Mouse (Mus musculus): ENCODE results near the gene Pparg. TPM values are rescaled to one million over a fixed set of nuclear protein-coding genes. Genes with fewer than 3 reads are reported as not detected.

Pparg gene
- total and polyA plus RNA-seq, 3 experiments = not detected

- no peak overlapping the region for H3K9ac ChIP-seq (ENCODE audit: insufficient read depth, low read depth)
- H3K27ac ChIP-seq (ENCODE audit: insufficient read depth, low read depth) = no peak overlapping the region
- TF ChIP-seq KAT2A (IDR thresholded peaks at IDR 0.05; ENCODE audit: insufficient replicate concordance, low read length) (no peak), MYC (IDR thresholded peaks at IDR 0.05; ENCODE audit: low read depth, low read length) (no peak), MAFK (IDR thresholded peaks at IDR 0.05; ENCODE audit: insufficient replicate concordance, low read length) (no peak), BHLHE40 (IDR thresholded peaks at IDR 0.05; ENCODE audit: low read depth, low read length) (no peak), ZC3H11A (IDR thresholded peaks at IDR 0.05; ENCODE audit: low read depth, low read length) (no peak), NRF1 (IDR thresholded peaks at IDR 0.05; ENCODE audit: low read depth, low read length) (no peak), JUN (IDR thresholded peaks at IDR 0.05; ENCODE audit: insufficient read depth, low read depth, low read length) (no peak), USF2 (conservative IDR thresholded peaks at IDR 0.05; ENCODE audit: low read depth, low read length) (no peak), HCFC1 (IDR thresholded peaks at IDR 0.05; ENCODE audit: low read depth, low read length) (no peak), RAD21 (IDR thresholded peaks at IDR 0.05; ENCODE audit: low read depth, low read length) (no peak), MAZ (IDR thresholded peaks at IDR 0.05; ENCODE audit: low read depth, low read length) (no peak), RCOR1 (conservative IDR thresholded peaks at IDR 0.05; ENCODE audit: low read depth, low read length) (no peak), GABPA (IDR thresholded peaks at IDR 0.05; ENCODE audit: insufficient replicate concordance, low read depth, low read length) (no peak), ETS1 (conservative IDR thresholded peaks at IDR 0.05; ENCODE audit: low read depth, low read length) (no peak)
- H3K27me3 ChIP-seq (replicated peaks) = no peaks in the 10 kb centered on the region
- H3K4me3 ChIP-seq (replicated peaks in 1 of 3; ENCODE audit: low read depth in 2 of 3, low read length in 2 of 3, poor library complexity in 1 of 3) = no peak overlapping the region
- H3K4me1 ChIP-seq (ENCODE audit: control insufficient read depth in 1 of 2, insufficient read depth in 2 of 2) = peaks cover 9 to 21% of the 10 kb centered on the region in 2 experiments; a peak in 3 of 4 replicates
- DNase-seq (ENCODE audit: extremely low read depth) = no peak
- no peaks in the 10 kb centered on the region for H3K36me3 ChIP-seq (replicated peaks in 1 of 2; ENCODE audit: control insufficient read depth in 1 of 2, insufficient read depth in 1 of 2, low read length in 1 of 2)
- no peak overlapping the region for H3K4me2 ChIP-seq (ENCODE audit: insufficient read depth, low read depth, poor library complexity, severe bottlenecking)
- peaks cover 4% of the 10 kb centered on the region for H3K9me3 ChIP-seq (replicated peaks; ENCODE audit: low read length)
- no peaks in the 10 kb centered on the region for H3K79me2 ChIP-seq (replicated peaks; ENCODE audit: control insufficient read depth, extremely low read depth, insufficient read depth, poor library complexity, severe bottlenecking)
- in situ Hi-C loops (cut with MboI; ENCODE audit: low pct_ligation_motif_present, low pct_unique_long_range_greater_than_20kb, low sequenced_read_pairs) = no loop called here
- dilution Hi-C loops (cut with MboI; ENCODE audit: extremely low pct_ligation_motif_present, extremely low pct_unique_long_range_greater_than_20kb, low sequenced_read_pairs) = no loop called here
These were observed 142.9 kb downstream of the Pparg start for GRCm38 (mm10) chr6:115503549-115504159.

- no peak overlapping the region for H3K4me3 ChIP-seq (replicated peaks in 1 of 3; ENCODE audit: low read depth in 2 of 3, low read length in 2 of 3, poor library complexity in 1 of 3)
- no peak overlapping the region for H3K27ac ChIP-seq (ENCODE audit: insufficient read depth, low read depth)
- dilution Hi-C loops (cut with MboI; ENCODE audit: extremely low pct_ligation_motif_present, extremely low pct_unique_long_range_greater_than_20kb, low sequenced_read_pairs) (no loop called here), in situ Hi-C loops (cut with MboI; ENCODE audit: low pct_ligation_motif_present, low pct_unique_long_range_greater_than_20kb, low sequenced_read_pairs) (no loop called here)
- no peaks in the 10 kb centered on the region for H3K36me3 ChIP-seq (replicated peaks in 1 of 2; ENCODE audit: control insufficient read depth in 1 of 2, insufficient read depth in 1 of 2, low read length in 1 of 2)
- no peak overlapping the region for H3K4me2 ChIP-seq (ENCODE audit: insufficient read depth, low read depth, poor library complexity, severe bottlenecking)
- no peaks in the 10 kb centered on the region for H3K27me3 ChIP-seq (replicated peaks)
- no peak for DNase-seq (ENCODE audit: extremely low read depth)
- H3K4me1 ChIP-seq (ENCODE audit: control insufficient read depth in 1 of 2, insufficient read depth in 2 of 2) = peaks cover 9 to 21% of the 10 kb centered on the region in 2 experiments; a peak in 3 of 4 replicates
- H3K9me3 ChIP-seq (replicated peaks; ENCODE audit: low read length) = peaks cover 7% of the 10 kb centered on the region
- no peak overlapping the region for H3K9ac ChIP-seq (ENCODE audit: insufficient read depth, low read depth)
- TF ChIP-seq ZC3H11A (IDR thresholded peaks at IDR 0.05; ENCODE audit: low read depth, low read length) (no peak), MAFK (IDR thresholded peaks at IDR 0.05; ENCODE audit: insufficient replicate concordance, low read length) (no peak), RCOR1 (conservative IDR thresholded peaks at IDR 0.05; ENCODE audit: low read depth, low read length) (no peak), CHD2 (IDR thresholded peaks at IDR 0.05; ENCODE audit: low read length) (no peak), ZMIZ1 (IDR thresholded peaks at IDR 0.05; ENCODE audit: low read depth, low read length) (no peak), CHD1 (IDR thresholded peaks at IDR 0.05; ENCODE audit: low read depth, low read length) (no peak), MAZ (IDR thresholded peaks at IDR 0.05; ENCODE audit: low read depth, low read length) (no peak), E2F4 (IDR thresholded peaks at IDR 0.05; ENCODE audit: insufficient replicate concordance, low read depth, low read length) (no peak), JUND (conservative IDR thresholded peaks at IDR 0.05; ENCODE audit: low read depth, low read length) (no peak)
- H3K79me2 ChIP-seq (replicated peaks; ENCODE audit: control insufficient read depth, extremely low read depth, insufficient read depth, poor library complexity, severe bottlenecking) = no peaks in the 10 kb centered on the region
These were observed 143.4 kb downstream of the Pparg start for GRCm38 (mm10) chr6:115504160-115504558.
